Mouse (Mus musculus) heart, adult 2 months (tissue): ENCODE data around the gene Gm42715.

ENCODE experiments used
- CTCF ChIP-seq: fragments of 200-600 bp; IDR thresholded peaks from 2 replicates; pipeline ENCODE4 v1.8.1; 2022; ENCODE audit warnings: antibody characterized with exemption, mild to moderate bottlenecking, moderate library complexity
- POLR2A ChIP-seq: fragments of 200-500 bp; IDR thresholded peaks from 2 replicates; pipeline ENCODE4 v1.6.1; 2011; ENCODE audit warnings: mild to moderate bottlenecking, low read depth, low read length, control low read depth; ENCODE audit not compliant: insufficient read depth

DNA sequence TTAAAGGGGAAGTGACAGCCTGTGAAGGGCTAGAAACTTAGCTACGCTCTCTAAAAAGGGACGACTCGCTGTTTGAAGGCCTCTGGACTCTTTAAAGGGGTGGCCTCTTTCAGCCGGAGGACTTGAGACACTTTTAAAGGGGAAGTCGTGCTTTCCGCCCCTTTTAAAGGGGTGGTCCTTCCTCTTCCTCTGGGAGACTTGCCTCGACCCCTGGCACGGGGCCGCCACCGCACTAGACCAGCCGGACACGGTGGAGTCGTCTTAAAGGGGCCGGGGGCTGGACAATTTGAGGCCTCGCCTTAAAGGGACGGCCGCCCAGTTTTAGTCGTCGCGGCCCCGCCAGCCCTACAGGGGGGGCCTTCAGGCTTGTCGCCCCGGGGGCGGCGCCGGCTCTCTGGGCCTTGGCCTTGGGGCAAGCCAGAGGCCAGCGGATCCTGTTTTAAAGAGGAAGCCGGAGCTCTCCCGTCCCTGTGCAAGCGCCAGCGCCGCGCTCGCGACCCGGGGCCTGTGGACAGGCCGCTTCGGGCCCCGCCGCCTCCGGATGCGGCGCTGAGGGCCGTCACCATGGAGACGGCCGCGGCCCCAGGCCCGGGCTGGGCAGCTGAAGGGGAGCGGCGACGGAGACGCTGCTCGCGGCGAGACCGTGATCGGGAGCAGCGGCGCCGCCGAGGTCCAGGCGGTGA lies 40.6 kb upstream of the Gm42715 start, which contains the start of gene Fbrs:
- TF ChIP-seq POLR2A, result peak; percentile 31; the same call in 1 of the 2 replicates
- TF ChIP-seq CTCF, result no peak
